Mouse (Mus musculus) spleen, postnatal 10 days (tissue): ENCODE data around the gene Pigb.

Source experiments
- DNase-seq, 2 experiments: peaks; one replicate each; pipeline ENCODE4 v3.0.0; 2021 to 2022; ENCODE audit warnings: low spot score in 2 of 2

The Pigb gene

GRCm38 (mm10) chr9:72992576-72992975 lies 47.6 kb downstream of the Pigb start:
- no peak for DNase-seq

- no peak for DNase-seq
These were observed 48.8 kb downstream of the Pigb start for GRCm38 (mm10) chr9:72991420-72991819.

GRCm38 (mm10) chr9:72988706-72989105 lies 51.5 kb downstream of the Pigb start:
- DNase-seq: no peak

- DNase-seq: no peak
These were observed 52.5 kb downstream of the Pigb start for GRCm38 (mm10) chr9:72987703-72988102.

GRCm38 (mm10) chr9:72985250-72986220 lies 54.6 kb downstream of the Pigb start, which contains the start of the genes Ccpg1os and Ccpg1:
Ccpg1os (minus strand) TSS chr9:72985382.
Ccpg1 (plus strand) TSS chr9:72985429.
- DNase-seq: peak; percentile 88 to 96

GRCm38 (mm10) chr9:72983066-72983465 lies 57.1 kb downstream of the Pigb start:
- DNase-seq: no peak

- DNase-seq: no peak
These were observed 64.9 kb downstream of the Pigb start for GRCm38 (mm10) chr9:72975242-72975641.

GRCm38 (mm10) chr9:72974734-72975133 lies 65.4 kb downstream of the Pigb start:
- DNase-seq: no peak

GRCm38 (mm10) chr9:72972984-72973383 lies 67.2 kb downstream of the Pigb start:
- DNase-seq: no peak

- no peak for DNase-seq
These were observed 67.7 kb downstream of the Pigb start for GRCm38 (mm10) chr9:72972435-72972834.

GRCm38 (mm10) chr9:72969874-72970273 lies 70.3 kb downstream of the Pigb start:
- DNase-seq: no peak

- peak in 1 of 2 experiments; percentile 41 for DNase-seq
These were observed 71.7 kb downstream of the Pigb start for GRCm38 (mm10) chr9:72968349-72969061.

- peak in 1 of 2 experiments; percentile 63 for DNase-seq
These were observed 78.2 kb downstream of the Pigb start for GRCm38 (mm10) chr9:72961959-72962358.

- no peak for DNase-seq
These were observed 78.8 kb downstream of the Pigb start for GRCm38 (mm10) chr9:72961346-72961745.

- DNase-seq: peak; percentile 43 to 79
These were observed 81.4 kb downstream of the Pigb start, which contains the start of the genes Dyx1c1 and Gm44503 for GRCm38 (mm10) chr9:72958521-72959450. Dyx1c1 (plus strand) TSS chr9:72958785. Gm44503 (plus strand) TSS chr9:72958852.
